Mouse (Mus musculus) cerebellum, postnatal 4 days (tissue): Measurements from ENCODE around the gene Tram2.
A peak's percentile ranks its signal among the peaks of the same experiment; 100 is the strongest.

ENCODE experiments used
- DNase-seq, 2 experiments: peaks; one replicate each; pipeline ENCODE4 v3.0.0; 2022; ENCODE audit warnings: low spot score in 2 of 2, mixed read lengths in 1 of 2

Gene Tram2

DNA sequence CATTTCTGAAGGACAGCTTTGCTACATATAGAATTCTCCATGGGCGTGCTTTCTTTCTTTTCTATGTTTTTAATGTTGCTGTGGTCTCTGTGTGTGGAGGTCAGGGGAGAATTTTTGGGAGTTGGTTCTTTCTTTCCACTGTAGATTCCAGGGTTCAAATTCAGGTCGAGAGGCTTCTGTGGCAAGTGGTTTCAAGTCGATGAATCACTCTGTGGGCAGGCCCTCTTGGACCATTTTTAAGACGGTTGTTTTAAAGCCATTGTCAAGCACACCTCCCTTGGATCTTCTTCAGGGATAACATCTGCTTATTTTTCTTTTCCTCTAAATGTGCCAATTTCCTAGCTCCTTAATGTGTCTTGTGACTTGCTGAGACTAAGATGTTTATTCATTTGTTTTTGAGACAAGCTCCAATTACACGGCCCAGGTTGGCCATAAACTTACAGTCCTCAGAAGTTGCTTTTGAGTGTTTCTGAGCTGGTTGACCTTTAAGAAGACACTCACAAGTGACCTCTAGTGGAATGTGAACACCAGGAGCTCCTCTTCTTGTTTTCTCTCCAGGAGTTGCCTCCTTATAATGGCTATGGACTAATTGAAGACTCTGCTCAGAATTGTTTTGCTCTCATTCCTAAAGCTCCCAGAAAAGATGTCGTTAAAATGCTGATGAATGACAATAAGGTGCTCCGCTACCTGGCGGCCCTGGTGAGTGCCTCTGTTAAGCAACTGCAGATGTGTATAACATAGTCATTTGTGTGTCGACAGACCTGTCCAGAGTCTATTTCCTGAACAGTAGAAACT, 104.5 kb downstream of the Tram2 start:
- no peak for DNase-seq

DNA sequence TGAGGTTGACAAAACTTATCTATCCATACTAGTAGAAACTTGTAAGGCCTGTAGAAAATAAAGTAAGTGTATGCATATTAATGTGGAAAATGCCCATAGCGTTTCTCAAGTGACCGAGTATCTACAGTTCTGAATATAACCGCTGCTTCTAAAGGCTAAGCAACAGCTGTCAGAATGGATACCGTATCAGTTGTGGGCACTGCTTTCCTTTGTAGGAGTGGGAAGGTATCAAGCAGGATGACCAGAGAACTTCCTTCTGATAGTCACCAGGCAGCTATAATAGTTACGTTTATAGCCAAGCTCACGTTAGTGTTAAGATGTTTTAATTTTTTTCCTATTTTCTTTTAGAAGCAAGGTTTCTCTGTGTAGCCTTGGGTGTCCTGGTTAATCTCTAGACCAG, 105.6 kb downstream of the Tram2 start:
- DNase-seq, result no peak

DNA sequence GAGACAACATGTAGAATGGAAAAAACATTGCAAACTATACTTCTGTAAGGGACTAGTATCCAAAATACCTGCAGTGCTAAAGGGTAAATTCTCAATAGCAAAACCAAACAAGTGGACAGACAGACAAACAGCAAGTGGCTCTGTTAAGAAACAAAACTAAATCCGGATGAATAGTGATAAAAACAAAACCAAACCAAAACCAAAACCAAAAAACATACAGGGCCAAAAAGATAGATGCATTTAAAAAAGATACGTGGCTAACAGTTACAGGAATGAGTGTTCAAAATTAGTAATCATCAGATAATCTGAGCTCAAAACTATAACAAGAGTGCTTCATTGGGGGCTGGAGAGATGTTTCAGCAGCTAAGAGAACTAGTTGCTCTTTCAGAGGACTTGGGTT, 109.4 kb downstream of the Tram2 start:
- no peak for DNase-seq

DNA sequence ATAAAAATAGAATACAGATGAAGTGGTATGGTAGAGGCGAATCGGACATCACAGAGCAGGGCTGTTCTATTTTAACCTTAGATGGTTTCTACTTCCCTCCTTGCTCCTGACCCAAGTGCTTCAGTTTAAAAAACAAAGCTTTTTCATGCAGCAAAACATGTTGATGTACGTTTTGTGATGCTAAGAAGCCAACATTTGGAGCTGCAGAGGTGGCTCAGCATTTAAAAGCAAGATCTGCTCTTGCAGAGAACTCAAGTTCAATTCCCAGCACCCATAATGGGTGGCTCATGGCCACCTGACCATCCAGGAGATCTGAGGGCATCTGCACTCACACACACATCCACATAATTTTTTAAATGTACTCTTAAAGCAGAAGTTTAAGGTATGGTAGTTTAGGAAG, 124.2 kb downstream of the Tram2 start:
- no peak for DNase-seq

DNA sequence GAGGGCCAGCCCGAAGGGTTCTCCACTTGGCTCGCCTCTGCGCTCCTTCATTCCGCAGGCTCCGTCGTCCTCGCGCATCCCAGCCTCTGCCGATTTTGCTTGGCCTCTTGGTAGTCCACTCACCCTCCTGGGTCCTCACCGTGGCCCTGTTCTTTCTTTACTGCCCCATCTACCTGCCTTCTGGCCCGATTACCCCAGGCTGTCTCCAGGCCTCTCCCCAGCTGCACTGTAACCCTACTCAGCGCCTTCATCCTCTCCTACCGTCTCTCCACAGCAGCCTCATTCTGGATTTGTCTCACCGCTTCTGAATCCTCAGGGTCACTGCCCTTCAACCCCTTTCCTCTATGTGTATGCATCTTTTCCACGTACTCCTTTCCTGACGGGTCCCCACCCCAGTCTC, 127.2 kb downstream of the Tram2 start:
- no peak for DNase-seq

DNA sequence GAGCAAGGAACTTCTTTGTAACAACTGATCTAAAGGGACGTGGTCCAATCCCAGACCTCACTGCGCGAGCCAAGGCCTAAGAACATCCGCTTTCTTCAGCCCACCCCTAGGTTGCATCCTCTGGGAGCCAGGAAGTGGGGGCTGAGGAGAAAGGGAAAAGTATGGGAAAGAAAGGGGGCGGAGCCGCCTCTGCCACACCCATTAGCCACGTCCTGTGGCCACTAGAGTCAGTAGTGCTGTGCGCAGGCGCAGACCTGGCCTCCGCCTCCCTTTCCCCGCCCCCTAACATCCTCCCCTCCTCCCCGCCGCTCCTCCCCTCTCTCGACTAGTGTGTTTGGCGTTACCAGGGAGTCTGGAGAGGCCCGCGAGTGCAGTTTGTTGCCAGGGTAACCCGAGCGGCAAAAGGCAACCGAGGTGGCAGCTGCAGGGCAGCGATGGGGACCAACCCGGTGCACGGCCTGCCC, 127.7 kb downstream of the Tram2 start, which contains the start of gene Efhc1:
TSS of gene Efhc1 (plus strand) at position 327 of the 464 bp plus-strand sequence.
- peak; percentile 80 to 92 for DNase-seq
